Comparison of ENCODE assay signal across 7 mouse cellular contexts in the genomic region with DNA sequence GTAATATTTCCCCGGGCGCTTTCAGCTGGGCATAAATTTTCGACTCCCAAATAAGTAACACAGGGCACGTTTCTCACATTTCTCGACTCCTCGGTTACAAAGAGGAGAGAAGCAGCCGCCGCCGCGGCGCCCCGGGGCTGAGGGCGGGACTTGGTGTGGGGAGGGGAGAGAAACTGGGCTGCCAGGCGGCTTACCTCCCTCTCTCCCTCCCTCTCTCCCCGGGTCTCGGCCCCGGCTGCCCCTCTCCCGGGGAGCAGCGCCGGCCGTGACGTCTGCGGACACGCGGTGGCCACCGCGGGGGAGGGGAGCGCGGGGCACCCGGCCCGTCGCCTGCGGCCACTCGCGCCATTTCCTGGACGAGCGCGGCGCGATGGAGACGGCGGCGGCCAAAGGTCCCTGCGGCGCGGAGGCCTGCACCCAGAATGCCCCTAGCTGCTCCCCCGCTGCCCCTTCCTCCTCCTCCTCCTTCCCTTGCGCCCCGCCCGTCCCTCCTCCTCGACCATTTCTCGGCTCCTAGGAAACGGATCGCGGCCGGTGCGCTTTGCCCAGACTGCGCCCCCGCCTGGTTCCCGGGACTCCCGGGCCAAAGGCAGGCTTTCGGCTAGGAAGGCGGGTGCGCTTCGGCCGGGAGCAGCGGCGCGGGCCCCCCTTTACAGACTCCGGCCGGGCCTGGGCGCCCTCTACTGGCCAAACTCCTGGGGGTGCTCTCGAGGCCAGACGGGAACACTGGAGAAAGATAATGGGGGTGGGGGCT. TPM values are rescaled to one million over a fixed set of nuclear protein-coding genes. Genes with fewer than 3 reads are reported as not detected.
DNase-seq lines count a peak whose midpoint lies in the region; ATAC-seq lines count a peak whose summit lies in the region.

No protein-coding gene starts in this region.

- H3K27me3 ChIP-seq in limb, embryonic 10.5 days (ENCODE audit: low read depth, poor library complexity, severe bottlenecking) = no peaks in the 10 kb centered on the region
- H3K27me3 ChIP-seq in midbrain, embryonic 14.5 days (ENCODE audit: control insufficient read depth, insufficient read depth, low read length) = no peaks in the 10 kb centered on the region

- H3K36me3 ChIP-seq in limb, embryonic 10.5 days = peaks cover 13% of the 10 kb centered on the region
- no peaks in the 10 kb centered on the region for H3K36me3 ChIP-seq in midbrain, embryonic 14.5 days (ENCODE audit: control insufficient read depth, insufficient read depth, low read length)

- peak overlapping the region; percentile 98 for H3K9ac ChIP-seq in midbrain, embryonic 14.5 days (replicated peaks; ENCODE audit: low read length)

- H3K4me2 ChIP-seq in midbrain, embryonic 14.5 days (ENCODE audit: low read length) = peak overlapping the region; percentile 93

- H3K4me1 ChIP-seq in limb, embryonic 10.5 days = peaks cover 46% of the 10 kb centered on the region
- peaks cover 27% of the 10 kb centered on the region for H3K4me1 ChIP-seq in midbrain, embryonic 14.5 days (ENCODE audit: control insufficient read depth, insufficient read depth, low read length)

- peak overlapping the region; percentile 96 for H3K4me3 ChIP-seq in limb, embryonic 10.5 days
- H3K4me3 ChIP-seq in midbrain, embryonic 14.5 days (replicated peaks; ENCODE audit: low read depth, low read length) = peak overlapping the region; percentile 84

- ATAC-seq in midbrain, embryonic 14.5 days (ENCODE audit: low FRiP score, low TSS enrichment) = peak; percentile 79

- WGBS in limb, embryonic 10.5 days = under 1% methylated on average over 67 of the region's 74 CpGs
- WGBS in midbrain, embryonic 14.5 days = under 1% methylated on average over 57 of the region's 74 CpGs

- no peaks in the 10 kb centered on the region for H3K9me3 ChIP-seq in limb, embryonic 10.5 days (replicated peaks)
- H3K9me3 ChIP-seq in midbrain, embryonic 14.5 days (ENCODE audit: control insufficient read depth, low read length) = no peaks in the 10 kb centered on the region

- peak; percentile 96 for DNase-seq in adrenal gland, postnatal 25 days
- peak; percentile 96 for DNase-seq in embryo, embryonic 9.5 days (ENCODE audit: extremely low spot score)
- DNase-seq in heart, adult 11 months = peak; percentile 99
- DNase-seq in kidney, adult 11 months = peak; percentile 90
- peak; percentile 95 for DNase-seq in limb, embryonic 10.5 days (ENCODE audit: low spot score)
- DNase-seq in midbrain, embryonic 14.5 days = peak; percentile 96
- peak; percentile 14 to 56 for DNase-seq in spleen, postnatal 14 days (ENCODE audit: low spot score in 2 of 2)

- peak overlapping the region; percentile 100 for H3K27ac ChIP-seq in limb, embryonic 10.5 days
- H3K27ac ChIP-seq in midbrain, embryonic 14.5 days (replicated peaks; ENCODE audit: low read depth, low read length) = peak overlapping the region; percentile 100

RNA-seq across cellular contexts. Expression of gene Kctd15, which starts 1.3 kb away (rescaled TPM):
- total RNA-seq in adrenal gland, postnatal 25 days (2021) = 9.4 and 9.7 TPM in 2 replicates
- polyA plus RNA-seq in limb, embryonic 10.5 days (2016; fragmentation: Nextera tagmentation; extraction: Ambion mirVana) = 69.0 and 72.2 TPM in 2 replicates
- 17.5 and 29.1 TPM in 2 replicates for polyA plus RNA-seq in midbrain, embryonic 14.5 days (2014; fragmentation: Nextera tagmentation; extraction: Ambion mirVana)

Comparison
In these comparisons a context has a peak if more than half of its experiments do, and no peak if none do; other contexts are left out.
1. Peak in every context shown above with its lines: DNase-seq, ATAC-seq, H3K4me3 ChIP-seq and H3K27ac ChIP-seq.
2. DNase-seq: peak in every context shown above with its lines; median percentile 99 in heart, adult 11 months; 96 in adrenal gland, postnatal 25 days; 96 in embryo, embryonic 9.5 days; 96 in midbrain, embryonic 14.5 days; 95 in limb, embryonic 10.5 days; 90 in kidney, adult 11 months; 35 in spleen, postnatal 14 days.